Mouse (Mus musculus) cortical plate, adult 2 months (tissue): ENCODE measurements around the gene Eml3. TPM values are rescaled to one million over a fixed set of nuclear protein-coding genes. Genes with fewer than 3 reads are reported as not detected.

Experiments used
- H3K27ac ChIP-seq: fragments of 200-500 bp; 2 replicates; pipeline ENCODE4 v1.5.1; 2012; ENCODE audit warnings: low read length, control low read depth, inconsistent platforms; ENCODE audit not compliant: insufficient read depth
- H3K4me1 ChIP-seq: fragments of 200-500 bp; 2 replicates; pipeline ENCODE4 v1.6.1; 2011; ENCODE audit warnings: low read length; ENCODE audit not compliant: control insufficient read depth, insufficient read depth
- H3K4me3 ChIP-seq: fragments of 200-500 bp; 2 replicates; pipeline ENCODE4 v1.5.1; 2011; ENCODE audit warnings: mild to moderate bottlenecking, low read length, control low read depth; ENCODE audit not compliant: insufficient read depth
- CTCF ChIP-seq: fragments of 200-500 bp; IDR thresholded peaks from 2 replicates; pipeline ENCODE4 v1.5.1; 2011; ENCODE audit warnings: mild to moderate bottlenecking, control low read depth, low read length; ENCODE audit not compliant: insufficient read depth; ENCODE audit errors: extremely low read depth
- POLR2A ChIP-seq: fragments of 200-500 bp; IDR thresholded peaks from 2 replicates; pipeline ENCODE4 v1.6.1; 2011; ENCODE audit warnings: mild to moderate bottlenecking, low read length, control low read depth; ENCODE audit not compliant: insufficient read depth; ENCODE audit errors: extremely low read depth
- polyA plus RNA-seq: library from polyadenylated mRNA; depleted of rRNA; stranded (reverse); fragments of >200 nt; gene quantifications from 2 replicates; pipeline ENCODE4 v1.2.3, GENCODE M21; 2012

Gene Eml3
- polyA plus RNA-seq, 1 experiment = 12.8 TPM

GRCm38 (mm10) chr19:8946929-8947328 lies 17.6 kb downstream of the Eml3 start:
- no peak overlapping the region for H3K4me3 ChIP-seq
- H3K27ac ChIP-seq = no peak overlapping the region
- TF ChIP-seq CTCF = no peak
- no peak for TF ChIP-seq POLR2A
- peaks cover 3% of the 10 kb centered on the region; the same call in 1 of the 2 replicates for H3K4me1 ChIP-seq

DNA sequence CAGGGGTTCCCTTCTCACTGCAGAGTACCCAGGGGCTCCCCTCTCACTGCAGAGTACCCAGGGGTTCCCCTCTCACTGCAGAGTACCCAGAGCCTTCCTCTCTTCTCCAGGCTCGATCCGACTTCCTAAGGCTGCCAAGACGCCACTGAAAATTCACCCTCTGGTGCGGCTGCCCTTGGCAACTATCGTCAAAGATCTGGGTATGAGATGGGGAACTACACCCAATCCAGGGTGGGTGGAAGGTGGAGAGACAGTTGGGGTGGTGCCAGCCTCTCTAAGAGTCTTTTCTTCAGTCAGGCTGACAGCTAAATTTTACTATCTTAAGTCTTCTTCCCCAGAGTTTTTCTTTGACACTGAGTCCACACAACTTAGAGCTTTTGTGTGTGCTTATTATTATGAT lies 20.8 kb downstream of the Eml3 start:
- TF ChIP-seq POLR2A (no peak), CTCF (no peak)
- peaks cover 2% of the 10 kb centered on the region; the same call in 1 of the 2 replicates for H3K4me1 ChIP-seq
- no peak overlapping the region for H3K27ac ChIP-seq
- no peak overlapping the region for H3K4me3 ChIP-seq

DNA sequence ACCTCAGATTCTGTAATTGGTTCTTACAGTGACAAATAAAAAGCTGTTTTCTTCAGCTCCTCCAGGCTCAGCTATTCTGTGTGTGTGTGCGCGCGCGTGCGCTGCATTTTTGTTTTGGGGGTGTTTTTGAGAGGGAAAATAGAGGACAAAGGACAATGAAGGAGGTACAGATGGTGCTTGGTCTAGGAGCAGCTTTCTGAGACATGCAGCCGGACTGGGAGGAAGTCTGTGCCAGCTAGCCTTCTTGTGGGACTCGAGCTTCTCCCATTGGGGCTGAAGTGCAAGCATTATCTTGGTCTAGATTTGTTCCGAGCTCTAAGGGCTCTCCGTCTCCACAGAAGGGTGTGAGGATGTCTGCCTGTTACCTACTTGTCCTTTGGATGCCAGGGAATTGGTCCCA lies 22.9 kb downstream of the Eml3 start:
- H3K27ac ChIP-seq = no peak overlapping the region

DNA sequence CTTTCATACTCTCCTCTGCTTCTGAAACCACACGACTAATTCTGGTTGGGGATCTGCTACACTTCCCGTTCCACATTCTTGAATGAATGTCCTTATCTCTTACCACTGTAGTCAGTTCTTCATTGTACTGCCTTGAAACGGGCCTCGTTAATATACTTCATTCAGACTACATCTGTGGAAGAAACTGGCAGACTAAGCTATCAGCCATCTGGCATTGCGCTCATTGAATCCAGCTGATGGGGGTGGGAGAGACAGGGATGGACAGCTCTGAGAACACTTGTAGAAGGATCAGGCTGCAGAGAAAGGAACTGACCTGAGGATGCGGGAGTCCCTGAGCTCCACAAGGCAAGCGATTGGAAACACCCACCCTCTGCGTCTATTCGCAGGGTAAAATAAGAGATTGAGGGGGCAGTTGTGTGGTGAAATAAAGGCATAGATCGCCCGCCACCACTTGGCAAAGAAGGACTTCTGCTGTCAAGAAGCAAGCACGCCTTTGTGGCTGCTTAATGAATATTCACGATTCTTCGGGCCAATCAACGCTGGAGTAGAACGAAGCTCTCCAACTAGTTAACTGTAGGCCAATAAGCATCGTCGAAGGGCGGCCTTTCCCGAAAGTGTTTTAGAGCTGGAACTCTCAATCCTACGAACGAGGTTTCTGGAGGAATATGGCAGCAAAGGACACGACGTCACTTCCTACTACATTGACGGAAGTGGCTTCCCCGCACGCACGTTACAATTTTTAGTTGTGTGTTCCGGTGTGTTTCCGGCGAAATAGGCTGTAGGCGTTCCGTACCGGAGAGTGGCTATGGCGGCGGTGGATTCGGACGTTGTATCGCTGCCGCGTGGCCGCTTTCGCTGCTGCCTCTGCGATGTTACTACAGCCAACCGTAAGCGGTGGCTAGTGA lies 24.0 kb downstream of the Eml3 start, which contains the start of gene Tut1:
Tut1 (plus strand) TSS at position 713 of the 905 bp plus-strand sequence.
- Histone ChIP-seq H3K4me1 (peaks cover 2% of the 10 kb centered on the region; the same call in 1 of the 2 replicates), H3K4me3 (peak within 1 kb of the TSS; percentile 65), H3K27ac (no peak within 1 kb of the TSS)
- peak; percentile 38 for TF ChIP-seq POLR2A
- TF ChIP-seq CTCF = no peak

More for the DNA sequence above, 22.9 kb downstream of the Eml3 start:
- no peak for TF ChIP-seq CTCF
- TF ChIP-seq POLR2A = no peak
- H3K4me1 ChIP-seq = peaks cover 2% of the 10 kb centered on the region; the same call in 1 of the 2 replicates
- no peak overlapping the region for H3K4me3 ChIP-seq

DNA sequence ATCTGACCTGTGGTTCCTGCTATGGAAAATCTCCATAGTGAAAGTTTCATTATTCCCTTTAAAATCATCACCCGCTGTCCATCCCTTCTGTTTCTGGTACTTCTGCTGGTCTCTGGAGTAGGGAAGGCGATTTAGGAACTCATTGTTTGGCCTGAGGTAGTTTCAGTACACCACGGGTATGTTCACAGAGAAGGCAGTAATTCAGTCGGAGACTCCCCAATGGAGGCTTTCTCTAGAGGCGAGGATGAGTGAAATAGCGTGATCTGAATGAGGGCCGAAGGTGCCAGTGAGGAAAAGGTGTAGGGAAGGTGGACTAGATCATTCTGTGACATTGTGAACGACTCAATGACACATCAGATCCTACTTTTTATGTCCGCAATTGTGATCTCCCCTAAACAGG lies 24.8 kb downstream of the Eml3 start:
- Histone ChIP-seq H3K4me1 (peaks cover 2% of the 10 kb centered on the region; the same call in 1 of the 2 replicates), H3K27ac (no peak overlapping the region), H3K4me3 (peak overlapping the region; percentile 65)
- TF ChIP-seq CTCF (no peak), POLR2A (no peak)

DNA sequence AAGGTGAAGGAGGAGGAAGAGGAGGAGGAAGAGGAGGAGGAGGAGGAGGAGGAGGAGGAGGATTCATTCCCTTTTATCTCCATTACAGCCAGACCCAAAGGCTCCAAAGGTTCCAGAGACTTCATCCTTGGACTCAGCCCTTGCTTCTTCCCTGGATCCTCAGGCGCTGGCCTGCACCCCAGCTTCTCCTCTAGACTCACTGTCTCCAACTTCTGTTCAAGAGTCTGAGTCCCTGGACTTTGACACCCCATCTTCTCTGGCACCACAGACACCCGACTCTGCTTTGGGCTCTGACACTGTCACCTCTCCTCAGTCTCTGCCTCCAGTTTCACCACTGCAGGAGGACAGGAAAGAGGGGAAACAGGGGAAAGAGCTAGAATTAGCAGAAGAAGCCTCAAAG lies 32.9 kb downstream of the Eml3 start:
- Histone ChIP-seq H3K4me3 (no peak overlapping the region), H3K4me1 (peaks cover 3% of the 10 kb centered on the region; the same call in 1 of the 2 replicates), H3K27ac (peak overlapping the region; percentile 93)
- no peak for TF ChIP-seq POLR2A
- no peak for TF ChIP-seq CTCF

DNA sequence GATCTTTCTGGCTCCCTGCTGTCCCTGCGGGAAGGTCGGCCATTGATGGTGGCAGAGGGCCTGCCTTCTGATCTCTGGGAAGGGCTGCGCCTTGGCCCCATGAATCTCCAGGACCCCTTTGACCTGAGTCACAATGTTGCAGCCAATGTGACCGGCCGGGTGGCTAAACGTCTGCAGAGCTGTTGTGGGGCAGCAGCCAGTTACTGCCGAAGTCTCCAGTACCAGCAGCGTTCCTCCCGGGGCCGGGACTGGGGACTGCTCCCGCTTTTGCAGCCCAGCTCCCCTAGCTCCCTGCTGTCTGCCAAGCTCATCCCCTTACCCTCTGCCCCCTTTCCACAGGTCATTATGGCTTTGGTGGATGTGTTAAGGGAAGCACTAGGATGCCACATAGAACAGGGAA lies 35.7 kb downstream of the Eml3 start:
- H3K4me1 ChIP-seq = peaks cover 5% of the 10 kb centered on the region; the same call in 1 of the 2 replicates
- no peak overlapping the region for H3K27ac ChIP-seq
- H3K4me3 ChIP-seq = no peak overlapping the region
- TF ChIP-seq POLR2A (no peak), CTCF (no peak)

- H3K4me1 ChIP-seq = peaks cover 5% of the 10 kb centered on the region; the same call in 1 of the 2 replicates
- H3K27ac ChIP-seq = no peak overlapping the region
- H3K4me3 ChIP-seq = no peak overlapping the region
- TF ChIP-seq POLR2A (no peak), CTCF (no peak)
These were observed 36.4 kb downstream of the Eml3 start for GRCm38 (mm10) chr19:8965771-8966170.

- H3K4me1 ChIP-seq = peaks cover 5% of the 10 kb centered on the region; the same call in 1 of the 2 replicates
- TF ChIP-seq CTCF = no peak
- TF ChIP-seq POLR2A = no peak
- H3K27ac ChIP-seq = peak overlapping the region; percentile 63
- peak overlapping the region; percentile 48 for H3K4me3 ChIP-seq
These were observed 36.8 kb downstream of the Eml3 start for GRCm38 (mm10) chr19:8966198-8966589.

DNA sequence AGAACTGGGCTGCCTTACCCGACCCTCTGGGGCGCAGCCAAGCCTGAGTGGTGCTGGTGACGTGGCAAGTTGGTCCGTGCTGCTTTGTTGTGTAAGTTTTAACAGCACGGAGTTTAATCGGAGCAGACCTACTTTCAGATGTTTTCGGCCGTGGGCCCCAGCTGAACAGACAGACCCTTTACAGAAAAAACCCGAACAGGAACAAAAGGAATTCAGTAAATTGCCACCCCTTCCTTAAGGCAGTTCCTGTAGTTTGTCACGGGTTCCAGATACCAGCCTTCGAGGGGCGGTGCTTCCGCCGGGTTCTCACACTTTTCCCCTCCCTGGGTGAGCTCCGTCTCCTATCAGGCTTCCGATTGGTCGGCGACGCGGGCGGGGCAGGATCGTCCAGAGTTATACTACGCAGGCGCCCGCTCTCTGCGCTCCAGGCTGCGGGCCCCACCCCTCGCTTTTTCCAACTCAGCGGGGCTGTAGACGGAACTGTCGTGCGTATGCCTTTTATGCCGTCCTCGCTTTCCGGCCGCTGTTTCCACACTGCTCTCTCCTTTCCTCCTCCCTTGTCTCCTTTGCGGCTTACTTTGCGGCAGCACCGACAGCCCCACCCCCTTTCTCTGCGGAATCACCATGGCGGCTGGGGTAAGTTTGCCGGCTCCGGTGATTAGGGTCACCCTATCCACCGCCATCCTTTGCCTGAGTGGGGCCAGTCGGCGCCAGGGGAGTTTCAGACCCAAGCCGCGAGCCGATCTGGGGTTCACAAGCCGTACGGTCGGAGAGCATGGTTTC lies 37.4 kb downstream of the Eml3 start, which contains the start of gene Eef1g:
Eef1g (plus strand) TSS at position 452 of the 783 bp plus-strand sequence.
- Histone ChIP-seq H3K4me1 (peaks cover 4% of the 10 kb centered on the region; the same call in 1 of the 2 replicates), H3K27ac (peak within 1 kb of the TSS; percentile 63)

More for the DNA sequence above, 37.4 kb downstream of the Eml3 start, which contains the start of gene Eef1g:
- H3K4me3 ChIP-seq = peak within 1 kb of the TSS; percentile 62
- TF ChIP-seq CTCF (no peak), POLR2A (peak; percentile 39; the same call in 1 of the 2 replicates)
